Mouse (Mus musculus) ovary, postnatal 10 days (tissue): ENCODE measurements around the gene Rab32.
"Not testable (repeated sequence)": the region's sequence is repeated elsewhere in the genome, so short reads cannot be mapped to it uniquely, and the experiment has no call there.

Experiments used
- DNase-seq: peaks from one replicate; pipeline ENCODE4 v3.0.0; 2022; ENCODE audit warnings: low spot score

Gene Rab32

DNA sequence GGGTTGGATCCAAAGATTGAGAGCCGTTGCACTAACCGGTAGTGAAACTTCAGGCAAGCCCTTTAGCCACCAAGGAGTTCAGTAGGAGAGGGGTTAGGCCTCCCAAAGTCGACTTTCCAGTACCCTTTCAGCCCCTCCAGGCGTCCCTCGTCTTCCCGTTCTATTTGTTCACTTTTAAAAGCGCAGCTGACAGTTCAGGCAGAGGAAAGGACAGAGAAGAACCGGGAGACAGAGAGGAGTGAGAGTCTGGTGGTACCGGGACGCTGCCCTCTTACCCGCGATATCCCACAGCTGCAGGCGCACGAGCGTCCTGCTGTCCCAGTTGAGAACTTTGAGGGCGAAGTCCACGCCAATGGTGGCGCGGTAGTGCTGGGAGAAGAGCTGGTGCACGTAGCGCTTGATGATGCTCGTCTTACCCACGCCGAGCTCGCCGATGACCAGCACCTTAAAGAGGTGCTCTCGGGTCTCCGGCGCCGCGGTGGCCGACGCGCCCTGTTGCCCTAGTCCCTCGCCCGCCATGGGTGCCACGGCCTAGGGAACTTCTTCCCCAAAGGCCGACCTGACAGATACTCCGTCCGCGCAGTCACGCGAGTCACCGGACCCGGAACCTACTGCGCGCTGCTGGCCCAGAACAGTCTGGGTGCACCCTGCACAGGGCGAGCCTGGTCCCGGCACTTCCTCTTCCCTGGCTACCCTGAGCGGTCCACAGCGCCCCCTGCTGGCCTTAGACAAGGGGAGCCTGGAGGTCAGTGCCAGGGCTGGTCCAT lies at the start of gene Rab32:
Rab32 (minus strand) TSS at position 696 of the 767 bp plus-strand sequence.
- peak; percentile 97 for DNase-seq

DNA sequence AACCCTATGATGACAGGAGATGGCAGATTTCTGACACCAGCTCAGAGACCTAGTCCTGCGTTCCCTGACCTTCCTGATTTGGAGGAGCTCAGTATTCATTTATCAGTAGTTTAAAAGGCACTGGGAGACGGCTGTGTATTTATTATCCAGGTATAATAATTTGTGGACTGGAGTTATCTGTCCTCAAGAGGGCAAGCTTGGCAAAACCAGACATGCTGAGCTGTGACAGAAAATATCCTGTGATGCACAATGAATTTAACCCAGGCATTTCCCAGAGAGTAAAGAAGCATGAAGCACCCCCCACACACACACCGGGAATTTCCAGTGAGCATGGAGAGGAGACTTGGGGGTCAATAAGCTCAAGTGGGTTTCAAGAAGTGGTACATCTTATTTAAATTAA lies 42.7 kb upstream of the Rab32 start:
- no peak for DNase-seq

DNA sequence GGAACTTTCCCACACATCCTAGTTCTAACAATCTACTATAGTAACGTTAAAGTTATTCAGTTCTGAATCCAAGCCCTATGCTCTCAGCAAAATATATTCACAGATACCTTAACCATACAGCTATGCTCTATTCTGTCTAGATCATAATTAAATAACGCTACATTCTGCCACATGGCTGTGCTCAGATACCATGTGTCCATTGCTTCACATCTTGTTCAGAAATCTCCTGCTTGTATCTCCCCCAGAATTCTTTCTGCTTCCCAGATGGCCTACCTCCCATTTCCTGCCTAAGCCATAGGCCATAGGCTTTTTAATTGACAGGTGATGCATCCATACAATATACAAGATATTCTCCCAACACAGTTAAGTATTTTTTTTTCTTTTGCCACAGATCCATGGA lies 39.4 kb upstream of the Rab32 start:
- not testable (repeated sequence) for DNase-seq

DNA sequence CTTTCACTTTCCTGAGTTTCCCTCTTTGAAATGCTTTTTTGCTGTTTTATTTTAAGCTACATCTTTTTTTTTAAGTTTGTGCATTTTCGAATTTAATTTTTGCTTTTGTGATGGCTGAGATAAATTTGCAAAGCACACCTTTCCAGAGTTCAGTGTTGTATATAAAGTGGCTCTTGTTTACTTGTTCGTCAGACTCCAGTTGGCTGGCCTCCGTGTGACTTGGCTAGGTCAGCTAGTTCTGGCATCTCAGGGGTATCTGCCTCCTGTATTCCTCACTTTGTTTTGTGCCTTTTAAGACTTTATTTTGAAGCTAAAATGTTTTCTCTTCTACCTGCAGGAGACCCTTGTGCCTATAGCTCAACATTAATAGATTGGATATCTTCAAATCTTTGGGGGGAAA lies 22.7 kb upstream of the Rab32 start:
- DNase-seq = no peak

DNA sequence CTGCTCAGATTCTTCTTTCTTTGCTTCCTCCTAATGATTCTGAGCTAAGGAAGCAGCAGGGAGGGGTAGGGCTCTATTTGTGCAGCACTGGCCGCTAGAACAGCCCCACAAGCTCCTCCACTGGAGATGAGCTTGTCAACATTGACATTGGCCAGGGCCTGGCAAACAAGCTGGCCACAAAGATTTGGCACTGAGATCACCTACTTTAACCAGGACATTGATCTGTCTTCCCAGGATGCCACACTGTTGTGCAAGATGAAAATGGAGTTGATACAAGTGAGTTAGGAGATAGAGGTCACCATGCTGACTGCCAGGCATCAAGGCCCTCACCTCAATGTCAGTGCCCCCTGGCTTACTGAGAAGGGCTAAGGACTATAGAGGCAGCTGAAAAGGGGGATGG lies 21.8 kb upstream of the Rab32 start:
- no peak for DNase-seq

DNA sequence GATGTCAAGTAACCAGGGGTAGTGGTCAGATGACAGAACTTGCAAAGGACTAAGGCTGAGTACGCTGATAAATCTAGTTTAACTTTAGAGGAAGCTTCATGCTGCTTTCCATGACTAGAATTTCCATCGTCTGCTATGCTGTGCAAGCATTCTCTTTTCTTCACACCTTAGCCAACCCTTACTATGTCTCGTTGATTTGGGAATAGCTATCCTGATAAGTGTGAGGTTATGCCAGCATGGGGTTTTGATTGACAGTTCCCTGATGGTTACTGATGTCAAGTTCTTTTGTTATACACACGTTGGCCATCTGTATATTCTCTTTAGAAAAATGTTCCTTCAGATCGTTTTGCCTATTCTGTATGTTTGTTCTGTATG lies 259 bp upstream of the Rab32 start:
- DNase-seq = no peak

DNA sequence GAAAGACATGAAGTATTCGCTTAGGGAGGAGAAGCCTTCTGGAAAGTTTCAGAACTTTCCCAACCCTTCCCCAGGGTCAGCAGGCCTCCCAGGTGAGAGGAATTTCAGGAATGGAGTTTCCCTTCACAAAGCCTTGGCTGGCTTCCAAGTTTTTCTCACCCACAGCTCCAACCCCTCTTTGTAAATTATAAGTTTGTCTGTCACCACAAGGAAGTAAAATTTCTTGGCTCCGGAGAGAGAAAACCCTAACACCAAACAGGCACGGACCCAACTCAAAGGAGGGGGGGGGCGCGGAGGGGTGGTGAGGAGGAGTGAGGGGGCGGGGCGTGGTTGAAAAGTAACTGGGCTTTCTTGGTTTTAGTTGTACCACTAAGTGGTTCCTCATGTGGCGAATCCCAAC lies 980 bp downstream of the Rab32 start:
- no peak for DNase-seq

DNA sequence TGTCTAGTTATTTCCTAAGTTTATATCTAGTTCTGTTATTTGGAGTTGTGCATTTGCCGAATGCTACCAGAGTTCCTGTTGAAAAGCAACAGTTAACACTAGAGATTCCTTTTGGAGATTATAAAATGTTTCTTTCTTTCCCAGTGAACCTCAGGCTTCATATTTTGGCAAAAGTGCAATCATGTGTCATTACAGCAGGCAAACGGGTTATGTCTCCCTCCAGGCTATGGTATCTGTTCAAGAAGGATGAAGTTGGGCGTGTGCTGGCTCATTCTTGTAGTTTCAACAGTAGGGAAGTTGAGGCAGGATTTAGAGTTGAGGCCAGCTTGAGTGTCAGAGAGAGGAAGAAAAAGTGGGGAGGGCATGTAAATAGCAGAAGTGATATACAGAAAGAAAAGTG lies 2.4 kb downstream of the Rab32 start:
- no peak for DNase-seq

DNA sequence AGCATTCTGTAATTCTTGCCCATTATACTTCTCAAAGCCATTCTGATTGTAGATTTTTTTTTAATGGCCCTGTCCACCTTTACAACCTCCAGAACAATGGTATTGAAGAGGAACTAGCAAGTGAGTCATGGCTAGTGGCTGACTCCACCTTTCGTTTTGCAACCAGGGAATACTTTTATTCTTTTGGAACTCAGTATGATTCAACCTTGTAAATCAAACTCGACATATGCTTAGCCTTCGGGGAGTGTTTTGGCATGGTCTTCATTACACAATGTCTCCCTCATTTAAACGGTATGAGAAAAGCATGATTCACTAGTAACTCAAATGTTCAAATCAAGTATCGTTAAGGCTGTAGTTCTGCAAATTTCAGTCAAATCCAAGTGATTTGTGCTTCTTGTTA lies 2.8 kb downstream of the Rab32 start:
- DNase-seq = no peak

DNA sequence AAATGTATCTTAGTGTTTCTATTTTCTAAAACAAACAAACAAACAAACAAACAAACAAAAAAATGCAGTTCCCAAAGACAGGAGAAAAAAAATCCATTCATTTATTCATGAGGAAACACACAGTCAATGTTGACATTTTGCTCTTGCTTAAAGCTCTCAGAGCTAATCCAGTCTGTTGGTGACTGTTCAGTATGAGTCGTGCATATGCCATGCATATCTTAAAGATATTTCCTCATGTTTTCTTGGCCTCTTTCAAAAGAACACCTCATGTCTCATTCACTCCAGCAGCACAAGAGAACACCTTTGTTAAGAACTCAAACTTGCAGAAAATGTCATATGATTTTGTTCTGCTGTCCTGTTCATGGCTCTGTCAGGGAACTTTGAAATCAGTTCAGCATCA lies 7.9 kb downstream of the Rab32 start:
- DNase-seq = no peak

DNA sequence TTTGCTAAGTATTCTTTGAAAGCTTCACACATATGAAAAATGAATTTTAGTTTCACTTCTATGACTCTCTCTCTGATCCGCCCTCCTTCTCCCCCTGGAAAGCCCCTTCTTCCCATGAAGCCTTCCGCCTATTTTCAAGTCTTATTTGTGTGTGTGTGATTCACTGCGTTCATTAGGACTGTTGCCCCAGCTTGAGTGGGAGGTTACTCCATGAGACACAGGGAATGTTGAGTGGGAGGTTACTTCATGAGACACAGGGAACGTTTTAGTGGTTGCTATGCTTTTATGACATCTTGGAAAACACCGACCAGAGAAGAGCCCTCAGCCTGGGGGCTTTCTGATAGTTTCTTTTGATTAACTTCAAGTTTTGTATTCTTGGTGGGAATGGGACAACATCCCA lies 11.4 kb downstream of the Rab32 start:
- DNase-seq = no peak

DNA sequence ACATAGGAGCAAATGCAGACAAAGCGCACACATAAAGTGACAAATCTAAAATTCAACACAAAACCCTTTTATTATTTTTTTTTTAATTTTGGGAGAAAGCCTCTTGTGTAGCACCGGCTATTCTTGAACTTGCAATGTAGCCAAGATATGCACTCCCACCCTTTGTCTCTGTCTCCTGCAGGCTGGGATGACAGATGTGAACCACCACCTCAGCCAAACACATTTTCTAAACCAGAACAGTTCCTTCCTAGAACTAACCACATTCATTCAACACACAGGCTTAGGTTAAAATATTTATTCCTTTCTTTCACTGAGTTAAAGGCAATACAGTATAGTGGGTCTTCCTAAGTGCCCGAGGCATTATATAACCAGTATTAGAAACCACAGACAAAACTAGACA lies 13.1 kb downstream of the Rab32 start:
- DNase-seq = no peak
